8 mouse cellular contexts compared by ENCODE assay signal in the genomic region with DNA sequence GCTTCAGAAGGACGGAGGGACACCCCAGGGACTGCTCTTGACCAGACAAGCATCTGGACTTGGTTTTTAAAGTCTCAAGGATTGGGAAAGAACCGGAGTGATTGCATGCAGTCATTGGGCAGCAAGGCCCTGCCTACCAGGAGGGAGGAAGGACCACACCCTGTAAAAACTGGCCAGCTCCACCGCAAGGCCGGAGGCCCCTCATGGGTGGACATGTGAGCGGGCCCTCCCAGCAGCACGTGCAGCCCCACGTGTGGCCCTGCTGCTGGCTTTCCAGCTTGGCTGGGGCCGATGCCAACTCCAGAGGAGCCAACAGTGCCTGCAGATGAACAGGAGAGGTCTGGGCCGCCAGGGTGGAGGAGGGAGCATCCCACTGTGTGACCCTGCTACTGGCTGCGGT.
DNase-seq lines count a peak whose midpoint lies in the region; ATAC-seq and TF ChIP-seq lines count a peak whose summit lies in the region.

No protein-coding gene starts in this region.

- H3K4me1 ChIP-seq in kidney, embryonic 15.5 days: no peaks in the 10 kb centered on the region; the same call in 1 of the 2 replicates
- H3K4me1 ChIP-seq in lung, embryonic 14.5 days (ENCODE audit: insufficient read depth): no peaks in the 10 kb centered on the region

- H3K9me3 ChIP-seq in kidney, embryonic 15.5 days (replicated peaks): no peaks in the 10 kb centered on the region
- H3K9me3 ChIP-seq in lung, embryonic 14.5 days (ENCODE audit: low read depth, low read length): no peaks in the 10 kb centered on the region; the same call in 1 of the 2 replicates

- TF ChIP-seq CTCF in lung, embryonic 14.5 days (IDR thresholded peaks at IDR 0.05; ENCODE audit: low read depth): no peak

- H3K27ac ChIP-seq in kidney, embryonic 15.5 days: no peak overlapping the region
- no peak overlapping the region for H3K27ac ChIP-seq in lung, embryonic 14.5 days (ENCODE audit: low read depth)

- no peak overlapping the region for H3K9ac ChIP-seq in kidney, embryonic 15.5 days
- no peak overlapping the region for H3K9ac ChIP-seq in lung, embryonic 14.5 days

- H3K4me2 ChIP-seq in kidney, embryonic 15.5 days: no peak overlapping the region
- H3K4me2 ChIP-seq in lung, embryonic 14.5 days: no peak overlapping the region

- H3K27me3 ChIP-seq in kidney, embryonic 15.5 days: no peaks in the 10 kb centered on the region
- H3K27me3 ChIP-seq in lung, embryonic 14.5 days (ENCODE audit: insufficient read depth, low read length): no peaks in the 10 kb centered on the region

- ATAC-seq in kidney, embryonic 15.5 days (replicated peaks; ENCODE audit: low FRiP score): no peak
- ATAC-seq in lung, embryonic 14.5 days (ENCODE audit: insufficient read depth): peak; percentile 38; the same call in 1 of the 2 replicates
- ATAC-seq in megakaryocyte-erythroid progenitor cell, adult 5-6 weeks (replicated peaks; ENCODE audit: low FRiP score, low TSS enrichment, poor library complexity, severe bottlenecking): no peak

- no peak overlapping the region for H3K4me3 ChIP-seq in kidney, embryonic 15.5 days (replicated peaks)
- no peak overlapping the region for H3K4me3 ChIP-seq in lung, embryonic 14.5 days (ENCODE audit: low read depth, low read length)

- H3K36me3 ChIP-seq in kidney, embryonic 15.5 days: no peaks in the 10 kb centered on the region
- no peaks in the 10 kb centered on the region for H3K36me3 ChIP-seq in lung, embryonic 14.5 days (ENCODE audit: insufficient read depth)

- WGBS in kidney, embryonic 15.5 days: 60% methylated on average over 10 of the region's 10 CpGs
- 61% methylated on average over 10 of the region's 10 CpGs for WGBS in lung, embryonic 14.5 days

- peak; percentile 95 for DNase-seq in kidney, adult 18-20 months
- DNase-seq in cerebellum, adult 18-20 months: peak; percentile 34 to 35
- peak; percentile 84 to 90 for DNase-seq in gastrocnemius, postnatal 4 days (ENCODE audit: low spot score in 2 of 2)
- peak; percentile 86 for DNase-seq in layer of hippocampus, adult 11-12 months (ENCODE audit: low spot score)
- peak; percentile 31 for DNase-seq in lung, embryonic 14.5 days
- DNase-seq in testis, postnatal 10 days (ENCODE audit: low spot score): peak; percentile 91

Comparison
In these comparisons a context has a peak if more than half of its experiments do, and no peak if none do; other contexts are left out.
1. DNase-seq: peak in every context shown above with its lines; median percentile 95 in kidney, adult 18-20 months; 91 in testis, postnatal 10 days; 87 in gastrocnemius, postnatal 4 days; 86 in layer of hippocampus, adult 11-12 months; 34 in cerebellum, adult 18-20 months; 31 in lung, embryonic 14.5 days.